Mouse (Mus musculus) testis, postnatal 10 days (tissue): Measurements from ENCODE around the gene Agps.
"Not testable (repeated sequence)": the region's sequence is repeated elsewhere in the genome, so short reads cannot be mapped to it uniquely, and the experiment has no call there.

Source experiments
- DNase-seq: peaks from one replicate; pipeline ENCODE4 v3.0.0; 2021; ENCODE audit warnings: low spot score

Gene Agps

DNA sequence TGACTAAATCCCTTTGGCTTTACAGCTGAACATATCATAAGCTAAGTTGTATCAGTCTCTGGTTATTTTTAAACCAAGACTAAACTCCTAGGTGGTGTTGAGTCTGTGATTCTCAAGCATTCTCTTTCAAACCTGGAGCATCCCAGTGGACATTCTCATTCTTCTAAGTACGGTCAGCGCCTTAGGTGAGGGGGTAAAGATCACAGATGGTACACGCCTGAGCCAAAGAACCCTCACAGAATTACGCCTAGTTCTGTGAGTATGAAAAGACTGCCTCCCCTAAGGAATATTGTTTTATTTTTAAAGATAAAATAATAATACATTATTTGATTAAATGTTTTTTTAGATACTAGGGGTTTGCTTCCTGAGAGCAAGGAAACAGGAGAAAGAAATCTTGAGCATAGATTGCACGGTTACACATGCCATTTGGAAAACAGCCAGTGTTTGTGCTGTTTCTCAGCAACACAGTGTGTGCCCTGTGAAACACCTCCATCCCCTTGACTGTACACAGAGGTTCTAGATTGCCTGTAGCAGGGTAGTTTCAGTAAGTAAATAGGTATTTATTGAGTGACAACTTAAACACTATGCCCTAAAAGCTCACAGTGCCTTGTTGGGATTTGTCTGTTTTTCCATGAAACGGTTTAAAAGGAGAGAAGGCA, 97.9 kb downstream of the Agps start:
- no peak for DNase-seq

GRCm38 (mm10) chr2:75930941-75931340, 99.0 kb downstream of the Agps start:
- DNase-seq, result no peak

DNA sequence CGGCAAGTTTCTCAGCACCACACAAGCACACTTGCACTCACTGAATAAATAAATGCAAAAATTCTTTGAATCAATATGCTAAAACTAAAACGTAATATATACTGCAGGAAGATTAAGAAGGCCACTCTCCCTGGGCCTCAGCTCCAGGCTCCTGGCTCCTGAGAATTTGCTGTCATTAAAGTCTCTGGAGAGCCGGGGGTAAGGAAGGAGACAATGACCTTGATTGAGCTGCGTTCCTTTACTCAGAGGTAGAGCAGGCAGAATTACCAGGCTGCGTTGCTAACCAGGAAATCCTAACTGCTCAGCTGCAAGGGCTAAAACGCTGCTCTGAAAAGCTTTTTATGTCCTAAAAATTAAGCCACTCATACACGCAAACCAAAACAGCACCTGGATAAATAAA, 101.6 kb downstream of the Agps start:
- no peak for DNase-seq

DNA sequence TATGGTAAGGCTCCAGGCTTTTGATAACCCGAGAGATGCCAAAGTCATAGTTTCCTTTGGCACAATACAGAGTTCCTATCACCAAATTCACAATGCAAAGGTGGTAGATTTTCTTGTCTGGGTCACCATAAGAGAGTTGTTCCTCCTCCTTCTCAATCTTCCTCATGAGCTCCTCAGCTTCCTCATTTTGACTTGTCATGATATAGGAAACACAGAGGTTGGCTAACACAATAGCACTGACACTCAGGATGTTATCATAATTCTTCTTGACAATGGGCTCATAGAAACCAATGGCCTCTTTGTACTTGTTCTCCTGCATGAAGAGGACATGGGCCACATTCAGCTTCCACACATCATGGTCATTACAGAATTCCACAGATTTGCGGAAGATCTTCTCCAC, 104.7 kb downstream of the Agps start:
- not testable (repeated sequence) for DNase-seq

GRCm38 (mm10) chr2:75937520-75938116, 105.6 kb downstream of the Agps start:
- not testable (repeated sequence) for DNase-seq

- DNase-seq, result peak; percentile 81
Measured at GRCm38 (mm10) chr2:75938117-75939063, 106.4 kb downstream of the Agps start, which contains the start of gene Ttc30b. Gene Ttc30b (minus strand): TSS chr2:75938585.

DNA sequence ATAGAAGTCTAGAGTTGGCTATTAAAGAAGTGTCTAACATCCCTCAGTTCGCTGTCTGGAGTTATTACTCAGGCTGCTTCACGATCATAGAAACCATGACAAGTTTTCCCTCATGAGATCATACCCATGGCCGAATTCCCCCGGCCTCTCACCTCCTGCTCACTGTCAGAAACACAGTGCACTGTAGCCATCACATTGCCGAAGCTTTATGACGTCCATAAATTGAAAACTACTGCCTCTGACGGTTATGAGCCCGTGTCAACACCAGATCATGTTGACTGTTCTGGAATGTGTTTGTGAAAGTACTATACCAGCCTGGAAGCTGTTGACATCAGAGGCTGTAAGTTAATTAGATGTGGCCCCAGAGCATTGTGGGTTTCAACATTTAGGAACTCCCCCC, 118.7 kb downstream of the Agps start:
- DNase-seq, result no peak

DNA sequence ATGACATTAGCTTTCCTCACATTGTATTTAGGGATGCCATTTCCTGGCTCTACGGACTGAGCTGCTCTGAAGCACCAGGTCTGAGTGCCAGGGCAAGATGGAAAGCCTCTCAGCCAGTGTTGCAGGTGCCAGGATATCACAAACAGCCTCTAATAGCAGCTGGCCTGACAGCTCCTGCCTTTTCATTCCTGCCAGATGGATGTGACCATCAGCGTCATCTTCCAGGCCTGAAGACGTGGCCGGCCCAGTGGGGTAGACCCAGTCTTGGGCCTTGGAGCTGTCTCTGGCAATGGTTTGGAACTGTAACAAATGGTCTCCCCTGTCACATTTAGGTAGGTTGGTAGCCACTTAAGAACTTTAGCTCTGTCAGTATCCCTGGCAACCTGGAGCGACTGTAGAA, 121.3 kb downstream of the Agps start:
- DNase-seq, result no peak

GRCm38 (mm10) chr2:75955709-75956108, 123.7 kb downstream of the Agps start:
- no peak for DNase-seq

GRCm38 (mm10) chr2:75959183-75959849, 127.3 kb downstream of the Agps start:
- peak; percentile 49 for DNase-seq

DNA sequence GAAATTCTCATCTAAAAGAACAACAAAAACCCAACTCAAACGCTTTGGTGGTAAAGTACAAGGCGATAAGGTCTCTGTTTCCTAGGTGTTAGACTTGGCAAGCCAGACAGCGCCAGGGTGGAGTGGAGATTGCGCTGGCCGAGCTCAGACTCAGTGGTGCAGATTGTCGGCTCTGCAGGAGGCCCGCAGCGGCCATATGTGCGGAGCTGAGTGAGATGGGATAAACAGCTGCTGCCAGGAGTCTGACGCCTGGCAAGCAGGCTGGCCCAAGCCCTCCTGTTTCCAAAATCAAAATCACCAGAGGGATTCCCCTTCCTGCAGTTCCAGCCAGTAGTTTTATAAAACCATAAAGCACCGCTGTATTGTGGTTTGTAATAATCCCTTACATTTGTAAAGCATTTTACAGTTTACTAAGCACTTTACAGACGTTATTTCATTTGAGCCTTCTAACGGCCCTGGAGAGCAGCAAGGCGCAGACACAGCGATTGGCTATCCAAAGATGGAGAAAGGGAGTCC, 127.9 kb downstream of the Agps start:
- DNase-seq, result no peak

DNA sequence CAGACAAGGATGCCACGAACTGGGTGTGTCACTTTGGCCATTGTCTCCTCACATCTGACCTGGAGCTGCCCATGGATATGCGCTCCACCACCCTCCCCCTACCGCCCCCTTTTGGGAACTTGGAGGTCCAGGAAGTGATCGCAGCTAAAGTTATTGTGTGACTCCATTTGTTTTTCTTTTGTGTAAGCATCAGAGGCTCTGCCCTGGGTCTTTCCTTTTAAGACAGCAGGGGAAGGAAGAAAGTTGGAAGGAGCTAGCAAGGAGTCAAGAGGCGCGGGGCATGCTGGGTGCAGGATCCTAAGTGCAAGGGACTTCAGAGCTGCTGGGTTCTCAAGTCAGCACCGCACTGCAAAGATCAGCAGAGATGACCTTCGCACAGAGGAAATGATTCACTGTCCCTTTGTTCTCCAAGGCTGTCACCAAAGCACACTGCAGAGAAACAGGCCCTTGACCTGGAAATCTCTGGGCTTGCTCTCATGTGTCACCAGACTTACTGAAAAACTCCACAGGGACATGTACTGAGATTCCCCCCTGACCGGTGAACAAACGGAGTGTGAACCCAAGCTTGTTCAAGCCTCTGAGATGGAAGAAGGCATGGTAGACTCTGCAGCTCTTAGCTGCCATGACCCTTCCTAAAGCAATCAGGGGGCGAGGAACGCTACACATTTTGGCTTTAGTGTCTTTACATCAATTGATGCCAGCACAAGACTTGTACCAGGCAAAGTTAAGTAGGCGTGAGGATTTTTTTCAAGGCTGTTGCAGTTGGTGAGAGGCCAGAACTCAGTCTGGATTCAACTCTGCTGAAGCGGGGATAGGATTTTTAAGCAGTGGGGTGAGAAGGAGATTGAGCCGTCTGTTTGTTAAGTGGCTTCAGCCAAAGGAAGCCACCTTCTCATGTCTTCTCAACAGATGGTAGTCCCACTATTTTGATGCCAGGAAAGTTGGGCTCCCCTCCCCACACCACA, 128.7 kb downstream of the Agps start:
- no peak for DNase-seq

DNA sequence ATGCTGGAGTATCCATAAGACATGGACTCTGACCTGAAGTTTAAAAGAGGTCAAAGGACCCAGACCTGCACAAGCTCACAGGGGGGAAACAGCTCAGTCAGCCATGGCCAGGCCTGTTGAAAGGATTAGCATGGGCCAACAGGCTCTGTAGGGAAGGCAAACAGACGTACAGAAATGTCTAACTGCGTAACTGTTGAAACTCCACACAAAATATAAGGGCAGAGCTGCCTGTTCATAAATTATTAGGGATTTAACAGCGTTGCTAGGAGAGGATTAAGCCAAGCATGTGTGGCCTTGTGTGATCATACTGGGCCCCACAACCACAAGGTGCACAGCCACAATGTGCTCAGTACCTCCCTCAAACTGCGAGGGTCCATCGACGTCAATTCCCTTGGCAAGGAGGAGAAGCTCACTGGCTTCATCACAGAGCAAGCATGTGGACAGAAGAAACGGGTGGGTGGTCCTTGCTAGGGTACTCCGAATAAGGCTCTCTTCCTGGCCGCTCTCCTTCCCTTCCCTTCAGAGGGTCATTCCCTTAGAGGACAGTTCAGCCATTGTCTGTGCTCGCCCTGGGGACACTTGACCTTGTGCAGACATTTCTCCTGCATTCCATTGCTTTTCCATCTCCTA, 131.3 kb downstream of the Agps start:
- no peak for DNase-seq

GRCm38 (mm10) chr2:75964051-75964450, 132.1 kb downstream of the Agps start:
- DNase-seq, result no peak

DNA sequence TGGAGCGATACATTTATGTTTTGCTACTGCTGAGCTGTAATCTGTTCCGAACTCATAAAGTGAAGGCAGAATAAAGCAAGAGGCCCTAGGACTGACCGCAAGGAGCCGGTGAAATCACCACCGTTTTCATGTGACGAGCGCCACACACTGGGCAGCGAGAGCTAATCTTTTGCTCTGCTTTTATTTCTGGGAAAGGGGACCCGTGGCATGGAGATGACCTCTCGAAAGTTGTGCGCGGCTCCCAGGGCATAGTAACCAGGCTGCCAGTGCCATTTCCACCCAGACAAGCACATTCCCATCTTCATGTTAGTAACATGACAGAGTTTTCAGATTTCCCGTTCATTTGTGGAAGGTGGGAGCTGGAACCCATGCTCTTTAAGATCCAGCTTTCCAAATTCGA, 132.5 kb downstream of the Agps start:
- DNase-seq, result peak; percentile 82

GRCm38 (mm10) chr2:75964972-75965371, 133.0 kb downstream of the Agps start:
- DNase-seq, result peak; percentile 54

DNA sequence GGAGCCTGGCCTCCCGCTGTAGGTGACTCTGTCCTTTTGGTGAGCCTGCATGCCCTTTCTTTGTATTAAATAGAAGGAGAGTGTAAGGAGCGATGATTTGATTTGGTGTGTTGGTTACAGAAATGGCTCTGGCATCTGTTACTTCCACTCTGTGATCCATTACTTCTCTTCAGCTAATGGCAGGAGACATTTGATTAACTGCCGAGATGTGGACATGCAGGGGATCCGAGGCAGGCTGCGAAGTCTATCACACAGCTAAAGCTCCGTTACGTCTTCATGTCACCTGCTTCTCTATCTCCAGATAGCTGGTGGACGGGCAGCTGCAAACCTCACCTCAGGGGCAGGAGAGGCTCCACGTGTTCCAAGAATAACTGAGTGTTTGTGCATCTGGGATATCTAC, 142.2 kb downstream of the Agps start:
- no peak for DNase-seq

DNA sequence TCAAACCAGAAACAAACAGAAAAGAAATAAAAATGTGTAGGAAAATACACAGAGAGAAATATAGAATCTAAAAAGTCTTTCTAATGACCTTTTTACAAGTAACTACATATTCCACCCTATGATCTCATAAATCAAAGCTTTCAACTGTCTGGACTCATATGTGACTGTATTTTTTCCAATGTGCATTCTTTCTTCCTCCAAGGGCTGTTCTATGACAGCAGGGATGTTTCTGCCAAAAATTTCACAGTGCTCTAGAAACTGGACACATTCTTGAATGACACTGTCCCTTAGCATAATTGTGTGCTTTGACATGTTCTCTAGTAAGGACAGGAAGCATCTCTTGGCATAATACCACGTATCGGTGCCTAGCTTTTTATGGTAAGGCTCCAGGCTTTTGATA, 144.1 kb downstream of the Agps start:
- not testable (repeated sequence) for DNase-seq

DNA sequence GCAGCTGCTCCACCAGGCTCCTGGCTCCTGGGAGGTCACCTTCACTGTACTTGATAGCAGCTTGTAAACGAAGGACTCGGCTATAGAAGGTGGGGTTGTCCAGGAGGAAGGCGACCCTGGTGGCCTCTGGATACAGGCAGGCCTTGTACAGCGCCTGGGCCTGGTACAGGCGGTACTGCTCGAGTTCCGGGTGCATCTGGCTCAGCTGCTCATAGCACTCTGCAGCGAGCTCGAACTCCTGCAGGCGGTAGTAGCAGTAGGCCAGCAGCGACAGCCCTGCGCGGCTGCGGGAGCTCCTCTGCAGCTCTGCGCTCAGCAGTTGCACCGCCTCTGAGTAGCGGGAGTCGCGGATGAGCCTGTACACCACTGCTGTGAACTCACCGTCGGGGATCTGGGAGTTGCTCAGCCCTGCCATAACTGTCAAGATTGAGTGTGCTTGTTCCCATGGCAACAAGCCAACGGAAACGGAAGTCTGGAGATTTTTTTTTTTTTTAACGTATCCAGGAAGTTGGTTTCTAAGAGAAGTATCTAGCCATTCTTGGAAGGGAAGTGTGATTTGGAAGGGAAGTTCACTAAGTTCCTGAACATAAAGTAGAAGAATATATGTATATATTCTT, 145.9 kb downstream of the Agps start, which contains the start of gene Ttc30a2:
Ttc30a2 (minus strand) TSS at position 419 of the 617 bp plus-strand sequence.
- peak; percentile 51 for DNase-seq
